In genomic region chr2:170508821-170509220, GRCm38 (mm10) we compare ENCODE assay signal across 8 mouse cellular contexts. TPM values are rescaled to one million over a fixed set of nuclear protein-coding genes. Genes with fewer than 3 reads are reported as not detected.
DNase-seq lines count a peak whose midpoint lies in the region; ATAC-seq lines count a peak whose summit lies in the region.

No protein-coding gene starts in this region.

- peaks cover 32% of the 10 kb centered on the region for H3K4me1 ChIP-seq in hindbrain, embryonic 13.5 days (replicated peaks)

- peak overlapping the region; percentile 55; the same call in 1 of the 2 replicates for H3K9ac ChIP-seq in hindbrain, embryonic 13.5 days

- no peak overlapping the region for H3K27ac ChIP-seq in hindbrain, embryonic 13.5 days

- peaks cover 3% of the 10 kb centered on the region; the same call in 1 of the 2 replicates for H3K27me3 ChIP-seq in hindbrain, embryonic 13.5 days

- no peaks in the 10 kb centered on the region for H3K9me3 ChIP-seq in hindbrain, embryonic 13.5 days

- 3% methylated on average over 12 of the region's 12 CpGs for WGBS in hindbrain, embryonic 13.5 days

- no peaks in the 10 kb centered on the region for H3K36me3 ChIP-seq in hindbrain, embryonic 13.5 days

- H3K4me2 ChIP-seq in hindbrain, embryonic 13.5 days, result peak overlapping the region; percentile 53

- peak; percentile 82 for DNase-seq in Muller cell, postnatal 12 days (ENCODE audit: inconsistent ontology term)
- DNase-seq in cerebellum, postnatal 10 days, result peak; percentile 97 to 99
- DNase-seq in frontal cortex, postnatal 14 days (ENCODE audit: low spot score in 2 of 2), result peak; percentile 80 to 94
- DNase-seq in layer of hippocampus, postnatal 14 days (ENCODE audit: low spot score in 2 of 2), result peak; percentile 94 to 95
- DNase-seq in lung, postnatal 10 days, result peak; percentile 95
- peak; percentile 86 for DNase-seq in ovary, postnatal 14 days (ENCODE audit: low spot score)
- DNase-seq in thymus, postnatal 10 days (ENCODE audit: low spot score in 2 of 2), result peak; percentile 70 to 83

- no peak for ATAC-seq in hindbrain, embryonic 13.5 days (ENCODE audit: low FRiP score)

- peak overlapping the region; percentile 27 for H3K4me3 ChIP-seq in hindbrain, embryonic 13.5 days

RNA-seq across cellular contexts. Expression of gene Cyp24a1, which starts 11.9 kb away (rescaled TPM):
- 0.12 TPM in 1 of 2 replicates, not detected in the other for polyA plus RNA-seq in hindbrain, embryonic 13.5 days (2015; fragmentation: Nextera tagmentation; extraction: Ambion mirVana)
- total RNA-seq in layer of hippocampus, postnatal 14 days (2021), result not detected

RNA-seq across cellular contexts. Expression of gene Pfdn4, which starts 12.6 kb away (rescaled TPM):
- polyA plus RNA-seq in hindbrain, embryonic 13.5 days (2015; fragmentation: Nextera tagmentation; extraction: Ambion mirVana), result 133 and 148 TPM in 2 replicates
- 10 to 100 TPM; 32.3 to 34.8 TPM for total RNA-seq in layer of hippocampus, postnatal 14 days (2021)
